Comparison of ENCODE assay signal across 8 mouse cellular contexts in genomic region chr4:40269430-40270032, GRCm38 (mm10). TPM values are rescaled to one million over a fixed set of nuclear protein-coding genes. Genes with fewer than 3 reads are reported as not detected.
DNase-seq lines count a peak whose midpoint lies in the region; ATAC-seq lines count a peak whose summit lies in the region.

Smim27 (plus strand) TSS chr4:40269579.
Topors (minus strand) TSS chr4:40269850.

- intact Hi-C loops in gastrocnemius, postnatal 14 days (cut with DNase I; ENCODE audit: low total_unique reads), result no loop called here
- intact Hi-C loops in left cerebral cortex, postnatal 10 days (cut with DNase I), result loop anchor here (5.0 kb wide), 1 partner anchor 87 kb away; no protein-coding TSS in a partner anchor

- ATAC-seq in inflammation-experienced regulatory T-cells, adult 6 months, result peak; percentile 91
- ATAC-seq in megakaryocyte-erythroid progenitor cell, adult 5-6 weeks (replicated peaks; ENCODE audit: low FRiP score, low TSS enrichment, poor library complexity, severe bottlenecking), result peak; percentile 91

- DNase-seq in adrenal gland, adult (ENCODE audit: inconsistent age in 2 of 2, low spot score in 1 of 2), result peak; percentile 97 to 99
- DNase-seq in embryo, embryonic 10.5 days (ENCODE audit: low spot score), result peak; percentile 98
- peak; percentile 95 for DNase-seq in gastrocnemius, postnatal 14 days
- peak; percentile 91 to 97 for DNase-seq in left cerebral cortex, postnatal 10 days (ENCODE audit: extremely low spot score in 1 of 2, low spot score in 2 of 2)
- peak; percentile 95 for DNase-seq in right cerebral cortex, postnatal 25 days
- peak; percentile 92 to 94 for DNase-seq in urinary bladder, postnatal 4 days (ENCODE audit: low spot score in 2 of 2)

RNA-seq across cellular contexts. Expression of gene Smim27, which starts in this region (rescaled TPM):
- 10 to 100 TPM; 38.9 to 45.9 TPM for total RNA-seq in gastrocnemius, postnatal 14 days (2021)
- polyA plus RNA-seq in inflammation-experienced regulatory T-cells, adult 6 months (2017; shearing (Covaris generic)), result 10 to 100 TPM; 20.1 to 74.9 (median 45.7) TPM
- total RNA-seq in left cerebral cortex, postnatal 10 days (2021), result 10 to 100 TPM in 1 of 2 experiments, 1 to 10 TPM in 1; 8.5 to 14.4 TPM
- total RNA-seq in megakaryocyte-erythroid progenitor cell, adult 5-6 weeks (2014; fragmentation: Nextera tagmentation), result 7.4 and 26.3 TPM in 2 replicates
- total RNA-seq in megakaryocyte-erythroid progenitor cell, adult 5-6 weeks (2017), result 6.0 and 6.9 TPM in 2 replicates

RNA-seq across cellular contexts. Expression of gene Topors, which starts in this region (rescaled TPM):
- total RNA-seq in gastrocnemius, postnatal 14 days (2021), result 10 to 100 TPM in 1 of 2 experiments, 1 to 10 TPM in 1; 9.0 to 10.7 TPM
- polyA plus RNA-seq in inflammation-experienced regulatory T-cells, adult 6 months (2017; shearing (Covaris generic)), result 10 to 100 TPM; 15.0 to 19.3 (median 16.7) TPM
- 10 to 100 TPM; 16.0 to 17.8 TPM for total RNA-seq in left cerebral cortex, postnatal 10 days (2021)
- 27.1 and 41.9 TPM in 2 replicates for total RNA-seq in megakaryocyte-erythroid progenitor cell, adult 5-6 weeks (2014; fragmentation: Nextera tagmentation)
- 88.1 and 96.6 TPM in 2 replicates for total RNA-seq in megakaryocyte-erythroid progenitor cell, adult 5-6 weeks (2017)

Comparison
In these comparisons a context has a peak if more than half of its experiments do, and no peak if none do; other contexts are left out.
1. Peak in every context shown above with its lines: DNase-seq and ATAC-seq.